Mouse (Mus musculus) heart, adult 2 months (tissue): ENCODE results near the gene Ptprm.

Experiments used
- CTCF ChIP-seq: fragments of 200-600 bp; IDR thresholded peaks from 2 replicates; pipeline ENCODE4 v1.8.1; 2022; ENCODE audit warnings: antibody characterized with exemption, mild to moderate bottlenecking, moderate library complexity
- POLR2A ChIP-seq: fragments of 200-500 bp; IDR thresholded peaks from 2 replicates; pipeline ENCODE4 v1.6.1; 2011; ENCODE audit warnings: mild to moderate bottlenecking, low read depth, low read length, control low read depth; ENCODE audit not compliant: insufficient read depth

DNA sequence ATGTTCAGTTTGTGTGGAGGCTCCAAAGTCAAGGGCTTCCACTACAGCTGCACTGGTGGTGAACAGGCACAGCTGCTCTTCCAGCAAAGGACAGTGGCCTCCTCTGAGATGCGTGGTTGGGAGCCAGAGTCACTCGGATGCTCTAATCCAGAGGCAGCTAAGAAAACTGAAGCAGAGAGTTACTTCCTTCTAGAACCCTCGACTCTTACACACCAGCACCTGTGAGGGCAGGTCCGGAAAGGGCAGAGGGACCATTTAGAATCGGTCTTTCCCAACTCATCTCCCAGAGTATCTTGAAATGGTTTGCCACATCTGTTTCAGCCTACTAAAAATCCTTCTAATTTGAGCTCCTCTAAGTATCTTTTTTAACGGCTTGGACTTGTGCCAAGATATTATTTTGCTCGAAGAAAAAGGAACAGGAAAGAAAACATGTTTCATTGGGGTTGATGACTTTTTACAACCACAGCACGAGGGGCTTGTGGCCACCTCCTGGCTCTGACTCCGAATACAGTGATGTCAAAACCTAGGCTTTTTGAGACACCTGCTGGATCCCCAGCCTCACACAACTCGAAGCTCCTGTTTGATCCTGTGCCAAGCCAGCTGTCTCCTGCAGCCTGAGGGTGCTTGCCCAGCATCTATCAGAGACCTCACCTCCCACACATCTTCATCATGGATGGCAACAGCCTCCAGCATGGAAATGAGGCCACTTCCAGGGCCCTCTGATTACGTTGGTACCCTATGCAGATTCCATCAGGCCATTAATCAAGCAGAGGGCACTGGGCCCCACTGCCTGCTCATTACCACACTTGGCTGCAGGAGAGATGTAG lies 652.7 kb downstream of the Ptprm start:
- TF ChIP-seq POLR2A: no peak
- no peak for TF ChIP-seq CTCF
